Mouse (Mus musculus) midbrain, embryonic 12.5 days (tissue): ENCODE measurements at regions not wholly inside any gene's neighbourhood (a gene's known extent, or its start where the extent isn't known, plus 50 kb on each side); places are given as distances from the start of the nearest gene placed in this dataset.
"Not testable (repeated sequence)": the region's sequence is repeated elsewhere in the genome, so short reads cannot be mapped to it uniquely, and the experiment has no call there.

Experiments used
- ATAC-seq: fragments of 200-750 bp; cut with Nextera tagmentation; 2 replicates; pipeline ENCODE4 v1.8.0; 2017; ENCODE audit warnings: low read depth, moderate TSS enrichment, moderate library complexity; ENCODE audit not compliant: low FRiP score
- H3K27ac ChIP-seq: fragments of 300-500 bp; sonication (generic); replicated peaks from 2 replicates; pipeline ENCODE4 v1.5.1; 2016; ENCODE audit warnings: mild to moderate bottlenecking
- H3K27me3 ChIP-seq: fragments of 300-500 bp; sonication (generic); 2 replicates; pipeline ENCODE4 v1.6.1; 2016; ENCODE audit warnings: mild to moderate bottlenecking
- H3K36me3 ChIP-seq: fragments of 300-500 bp; sonication (generic); 2 replicates; pipeline ENCODE4 v1.6.1; 2016
- H3K4me1 ChIP-seq: fragments of 300-500 bp; sonication (generic); 2 replicates; pipeline ENCODE4 v1.6.1; 2016
- H3K4me2 ChIP-seq: fragments of 300-500 bp; sonication (generic); replicated peaks from 2 replicates; pipeline ENCODE4 v1.6.1; 2016; ENCODE audit warnings: mild to moderate bottlenecking, moderate library complexity
- H3K4me3 ChIP-seq: fragments of 300-500 bp; sonication (generic); 2 replicates; pipeline ENCODE4 v1.5.1; 2016; ENCODE audit warnings: mild to moderate bottlenecking
- H3K9ac ChIP-seq: fragments of 300-500 bp; sonication (generic); replicated peaks from 2 replicates; pipeline ENCODE4 v1.6.1; 2016; ENCODE audit warnings: mild to moderate bottlenecking, moderate library complexity
- H3K9me3 ChIP-seq: fragments of 300-500 bp; sonication (generic); 2 replicates; pipeline ENCODE4 v1.6.1; 2016; ENCODE audit warnings: mild to moderate bottlenecking
- WGBS: fragments of 180-500 bp; shearing (Covaris S2); methylation state at CpG from one replicate; pipeline ENCODE4 v1.1.7; 2016; 5-methylcytosine and 5-hydroxymethylcytosine counted together

- not testable (repeated sequence) for H3K4me1 ChIP-seq, H3K4me2 ChIP-seq, H3K9ac ChIP-seq, H3K36me3 ChIP-seq, H3K27me3 ChIP-seq, H3K4me3 ChIP-seq, H3K9me3 ChIP-seq, ATAC-seq, H3K27ac ChIP-seq
- WGBS: 85% methylated on average over 5 of the region's 5 CpGs
These were observed 711.6 kb downstream of the Crisp4 start for GRCm38 (mm10) chr1:17434064-17434463.

GRCm38 (mm10) chr1:17415958-17416357 lies 729.7 kb downstream of the Crisp4 start:
- H3K4me2 ChIP-seq: no peak overlapping the region
- H3K9ac ChIP-seq: no peak overlapping the region
- WGBS: 14% methylated on average over 3 of the region's 3 CpGs
- H3K36me3 ChIP-seq: no peaks in the 10 kb centered on the region
- H3K27me3 ChIP-seq: no peaks in the 10 kb centered on the region
- no peaks in the 10 kb centered on the region for H3K9me3 ChIP-seq
- H3K4me3 ChIP-seq: no peak overlapping the region
- H3K4me1 ChIP-seq: no peaks in the 10 kb centered on the region
- no peak overlapping the region for H3K27ac ChIP-seq
- peak; percentile 76; the same call in 1 of the 2 replicates for ATAC-seq

- 82% methylated on average over 9 of the region's 9 CpGs for WGBS
These were observed 750.8 kb downstream of the Crisp4 start for GRCm38 (mm10) chr1:17394893-17395292.

GRCm38 (mm10) chr1:17392114-17392819 lies 753.4 kb downstream of the Crisp4 start:
- 89% methylated on average over 2 of the region's 2 CpGs for WGBS
- ATAC-seq: no peak
- H3K27me3 ChIP-seq: no peaks in the 10 kb centered on the region

More at GRCm38 (mm10) chr1:17394893-17395292, 750.8 kb downstream of the Crisp4 start:
- H3K4me3 ChIP-seq: no peak overlapping the region
- no peak overlapping the region for H3K9ac ChIP-seq
- H3K36me3 ChIP-seq: no peaks in the 10 kb centered on the region
- H3K27ac ChIP-seq: no peak overlapping the region
- ATAC-seq: no peak
- no peaks in the 10 kb centered on the region for H3K4me1 ChIP-seq
- no peaks in the 10 kb centered on the region for H3K27me3 ChIP-seq
- no peak overlapping the region for H3K4me2 ChIP-seq
- no peaks in the 10 kb centered on the region for H3K9me3 ChIP-seq

GRCm38 (mm10) chr1:17377562-17377961 lies 768.1 kb downstream of the Crisp4 start:
- H3K9ac ChIP-seq: no peak overlapping the region
- H3K4me1 ChIP-seq: no peaks in the 10 kb centered on the region
- H3K4me3 ChIP-seq: no peak overlapping the region
- no peaks in the 10 kb centered on the region for H3K9me3 ChIP-seq
- 60% methylated on average over 2 of the region's 2 CpGs for WGBS
- no peaks in the 10 kb centered on the region for H3K27me3 ChIP-seq
- no peak overlapping the region for H3K27ac ChIP-seq
- ATAC-seq: no peak
- no peaks in the 10 kb centered on the region for H3K36me3 ChIP-seq
- H3K4me2 ChIP-seq: no peak overlapping the region

More at GRCm38 (mm10) chr1:17392114-17392819, 753.4 kb downstream of the Crisp4 start:
- H3K4me1 ChIP-seq: no peaks in the 10 kb centered on the region
- H3K9me3 ChIP-seq: no peaks in the 10 kb centered on the region
- H3K36me3 ChIP-seq: no peaks in the 10 kb centered on the region
- H3K27ac ChIP-seq: no peak overlapping the region
- H3K4me3 ChIP-seq: no peak overlapping the region
- no peak overlapping the region for H3K4me2 ChIP-seq
- no peak overlapping the region for H3K9ac ChIP-seq

GRCm38 (mm10) chr1:17348271-17348670 lies 797.4 kb downstream of the Crisp4 start:
- Histone ChIP-seq H3K4me3 (no peak overlapping the region), H3K9ac (no peak overlapping the region), H3K4me2 (no peak overlapping the region), H3K27me3 (no peaks in the 10 kb centered on the region), H3K9me3 (no peaks in the 10 kb centered on the region), H3K36me3 (no peaks in the 10 kb centered on the region), H3K27ac (no peak overlapping the region), H3K4me1 (no peaks in the 10 kb centered on the region)
- WGBS: 83% methylated on average over 1 of the region's 1 CpGs
- no peak for ATAC-seq

GRCm38 (mm10) chr1:17337827-17338226 lies 807.9 kb downstream of the Crisp4 start:
- Histone ChIP-seq H3K9ac (no peak overlapping the region), H3K4me2 (no peak overlapping the region), H3K4me1 (no peaks in the 10 kb centered on the region), H3K27me3 (no peaks in the 10 kb centered on the region), H3K36me3 (no peaks in the 10 kb centered on the region), H3K9me3 (no peaks in the 10 kb centered on the region), H3K27ac (no peak overlapping the region), H3K4me3 (no peak overlapping the region)
- no peak for ATAC-seq

GRCm38 (mm10) chr1:17311392-17311791 lies 834.3 kb downstream of the Crisp4 start:
- WGBS: 90% methylated on average over 1 of the region's 1 CpGs
- not testable (repeated sequence) for ATAC-seq, H3K4me3 ChIP-seq, H3K4me2 ChIP-seq, H3K4me1 ChIP-seq, H3K27me3 ChIP-seq, H3K9me3 ChIP-seq, H3K9ac ChIP-seq, H3K36me3 ChIP-seq, H3K27ac ChIP-seq

- not testable (repeated sequence) for H3K27ac ChIP-seq, ATAC-seq, H3K9me3 ChIP-seq, H3K27me3 ChIP-seq, H3K9ac ChIP-seq, H3K36me3 ChIP-seq, H3K4me1 ChIP-seq, H3K4me2 ChIP-seq, H3K4me3 ChIP-seq
These were observed 835.8 kb downstream of the Crisp4 start for GRCm38 (mm10) chr1:17309928-17310327.
